Comparison of ENCODE assay signal across 14 mouse cellular contexts in genomic region chr13:65176472-65177091, GRCm38 (mm10). TPM values are rescaled to one million over a fixed set of nuclear protein-coding genes. Genes with fewer than 3 reads are reported as not detected.
DNase-seq lines count a peak whose midpoint lies in the region; ATAC-seq lines count a peak whose summit lies in the region.
"Had no signal": no experiment of that assay in that cellular context is flagged by ENCODE, and none has a peak within 500 bp of the region (broad histone marks: within the 10 kb centered on the region; RNA-seq: fewer than 3 reads in every experiment).

No protein-coding gene starts in this region.

- WGBS in forebrain, embryonic 10.5 days, result 58% methylated on average over 15 of the region's 15 CpGs
- WGBS in forebrain, embryonic 14.5 days, result 60% methylated on average over 15 of the region's 15 CpGs
- 43% methylated on average over 15 of the region's 15 CpGs for WGBS in liver, embryonic 13.5 days (ENCODE audit: insufficient replicate concordance)
- 62% methylated on average over 15 of the region's 15 CpGs for WGBS in neural tube, embryonic 13.5 days

- H3K9me3 ChIP-seq in forebrain, embryonic 10.5 days, result peaks cover 5% of the 10 kb centered on the region; the same call in 1 of the 2 replicates
- H3K9me3 ChIP-seq in forebrain, embryonic 14.5 days (replicated peaks; ENCODE audit: control insufficient read depth, low read length), result no peaks in the 10 kb centered on the region
- H3K9me3 ChIP-seq in liver, embryonic 13.5 days (replicated peaks), result no peaks in the 10 kb centered on the region
- H3K9me3 ChIP-seq in neural tube, embryonic 13.5 days, result no peaks in the 10 kb centered on the region

- H3K36me3 ChIP-seq in forebrain, embryonic 10.5 days (replicated peaks), result no peaks in the 10 kb centered on the region
- H3K36me3 ChIP-seq in forebrain, embryonic 14.5 days (ENCODE audit: control insufficient read depth, insufficient read depth, low read length), result no peaks in the 10 kb centered on the region
- no peaks in the 10 kb centered on the region for H3K36me3 ChIP-seq in liver, embryonic 13.5 days
- no peaks in the 10 kb centered on the region for H3K36me3 ChIP-seq in neural tube, embryonic 13.5 days

- peak overlapping the region; percentile 49; the same call in 1 of the 2 replicates for H3K4me3 ChIP-seq in forebrain, embryonic 10.5 days
- no peak overlapping the region for H3K4me3 ChIP-seq in forebrain, embryonic 14.5 days (ENCODE audit: low read depth, low read length)
- no peak overlapping the region for H3K4me3 ChIP-seq in liver, embryonic 13.5 days (replicated peaks)
- no peak overlapping the region for H3K4me3 ChIP-seq in neural tube, embryonic 13.5 days

- no peak for ATAC-seq in forebrain, embryonic 14.5 days
- 0 out of 2 replicates have a peak, but pooled peaks have one; percentile 10 for ATAC-seq in liver, embryonic 13.5 days (ENCODE audit: low read depth)
- peak; percentile 47; the same call in 1 of the 2 replicates for ATAC-seq in neural tube, embryonic 13.5 days (ENCODE audit: low read depth)

- H3K4me1 ChIP-seq in forebrain, embryonic 10.5 days, result peaks cover 6% of the 10 kb centered on the region
- no peaks in the 10 kb centered on the region for H3K4me1 ChIP-seq in forebrain, embryonic 14.5 days (ENCODE audit: control insufficient read depth, insufficient read depth, low read length)
- H3K4me1 ChIP-seq in liver, embryonic 13.5 days (replicated peaks), result peaks cover 5% of the 10 kb centered on the region; the same call in 1 of the 2 replicates
- no peaks in the 10 kb centered on the region; the same call in 1 of the 2 replicates for H3K4me1 ChIP-seq in neural tube, embryonic 13.5 days (replicated peaks)

- peak; percentile 13 for DNase-seq in forebrain, embryonic 10.5 days (ENCODE audit: extremely low spot score, low spot score)
- DNase-seq in forebrain, embryonic 14.5 days (ENCODE audit: low spot score), result no peak
- DNase-seq in right cerebral cortex, postnatal 4 days, result peak; percentile 1
- no peak for DNase-seq in right cerebral cortex, postnatal 10 days (ENCODE audit: low spot score in 2 of 2)
- DNase-seq in liver, embryonic 13.5 days, result no peak
- no peak for DNase-seq in yolk sac, embryonic 10.5 days (ENCODE audit: low spot score)
- DNase-seq in ovary, postnatal 10 days (ENCODE audit: low spot score), result no peak
- DNase-seq: cerebellum, adult 8-10 months had no signal

- H3K27ac ChIP-seq in forebrain, embryonic 10.5 days, result no peak overlapping the region
- no peak overlapping the region for H3K27ac ChIP-seq in forebrain, embryonic 14.5 days (ENCODE audit: low read depth, low read length)
- H3K27ac ChIP-seq in liver, embryonic 13.5 days, result no peak overlapping the region
- H3K27ac ChIP-seq in neural tube, embryonic 13.5 days (replicated peaks), result no peak overlapping the region
- H3K27ac ChIP-seq: layer of hippocampus, adult 2 months had no signal

- no peak overlapping the region for H3K9ac ChIP-seq in forebrain, embryonic 14.5 days (ENCODE audit: low read length)
- H3K9ac ChIP-seq in liver, embryonic 13.5 days, result no peak overlapping the region
- no peak overlapping the region for H3K9ac ChIP-seq in neural tube, embryonic 13.5 days

- no peak overlapping the region for H3K4me2 ChIP-seq in forebrain, embryonic 14.5 days (ENCODE audit: low read length)
- H3K4me2 ChIP-seq in liver, embryonic 13.5 days, result no peak overlapping the region
- H3K4me2 ChIP-seq in neural tube, embryonic 13.5 days, result no peak overlapping the region

- H3K27me3 ChIP-seq in forebrain, embryonic 10.5 days (ENCODE audit: poor library complexity, severe bottlenecking), result no peaks in the 10 kb centered on the region
- H3K27me3 ChIP-seq in forebrain, embryonic 14.5 days (replicated peaks; ENCODE audit: control insufficient read depth, insufficient read depth, low read length), result no peaks in the 10 kb centered on the region
- 0 out of 2 replicates have a peak, but pooled peaks cover 4% of the 10 kb centered on the region for H3K27me3 ChIP-seq in liver, embryonic 13.5 days
- no peaks in the 10 kb centered on the region for H3K27me3 ChIP-seq in neural tube, embryonic 13.5 days

RNA-seq across cellular contexts. Expression of gene Olfr466, which starts 26.5 kb away (rescaled TPM):
- polyA plus RNA-seq in forebrain, embryonic 10.5 days (2016; fragmentation: Nextera tagmentation; extraction: Ambion mirVana), result not detected in 2 replicates
- polyA plus RNA-seq in forebrain, embryonic 14.5 days (2014; fragmentation: Nextera tagmentation; extraction: Ambion mirVana), result not detected in 2 replicates
- polyA plus RNA-seq in liver, embryonic 13.5 days (2015; fragmentation: Nextera tagmentation; extraction: Ambion mirVana), result not detected in 2 replicates
- polyA plus RNA-seq in neural tube, embryonic 13.5 days (2015; fragmentation: Nextera tagmentation; extraction: Ambion mirVana), result not detected in 2 replicates
- polyA plus RNA-seq: C2C12; embryonic facial prominence, embryonic 14.5 days; limb, embryonic 11.5 days; spleen, adult 2 months had no signal

RNA-seq across cellular contexts. Expression of gene Nlrp4f, which starts 29.2 kb away (rescaled TPM):
- not detected in 2 replicates for polyA plus RNA-seq in forebrain, embryonic 10.5 days (2016; fragmentation: Nextera tagmentation; extraction: Ambion mirVana)
- not detected in 2 replicates for polyA plus RNA-seq in forebrain, embryonic 14.5 days (2014; fragmentation: Nextera tagmentation; extraction: Ambion mirVana)
- not detected in 2 replicates for polyA plus RNA-seq in liver, embryonic 13.5 days (2015; fragmentation: Nextera tagmentation; extraction: Ambion mirVana)
- polyA plus RNA-seq in neural tube, embryonic 13.5 days (2015; fragmentation: Nextera tagmentation; extraction: Ambion mirVana), result not detected in 2 replicates
- polyA plus RNA-seq: C2C12; embryonic facial prominence, embryonic 14.5 days; spleen, adult 2 months had no signal

RNA-seq across cellular contexts. Expression of gene Olfr465-ps1, which starts 38.7 kb away (rescaled TPM):
- polyA plus RNA-seq in forebrain, embryonic 10.5 days (2016; fragmentation: Nextera tagmentation; extraction: Ambion mirVana), result not detected in 2 replicates
- not detected in 2 replicates for polyA plus RNA-seq in forebrain, embryonic 14.5 days (2014; fragmentation: Nextera tagmentation; extraction: Ambion mirVana)
- not detected in 2 replicates for polyA plus RNA-seq in liver, embryonic 13.5 days (2015; fragmentation: Nextera tagmentation; extraction: Ambion mirVana)
- polyA plus RNA-seq in neural tube, embryonic 13.5 days (2015; fragmentation: Nextera tagmentation; extraction: Ambion mirVana), result not detected in 2 replicates
- polyA plus RNA-seq: C2C12; limb, embryonic 11.5 days; spleen, adult 2 months had no signal

Comparison
In these comparisons a context has a peak if more than half of its experiments do, and no peak if none do; other contexts are left out.
1. DNase-seq: peak in forebrain, embryonic 10.5 days (single experiment) and right cerebral cortex, postnatal 4 days (single experiment); none in forebrain, embryonic 14.5 days (single experiment), right cerebral cortex, postnatal 10 days (0 of 2), liver, embryonic 13.5 days (single experiment), yolk sac, embryonic 10.5 days (single experiment) and ovary, postnatal 10 days (single experiment).